Mouse (Mus musculus): Measurements from ENCODE around the gene Gm11549.

Gm11549 gene

DNA sequence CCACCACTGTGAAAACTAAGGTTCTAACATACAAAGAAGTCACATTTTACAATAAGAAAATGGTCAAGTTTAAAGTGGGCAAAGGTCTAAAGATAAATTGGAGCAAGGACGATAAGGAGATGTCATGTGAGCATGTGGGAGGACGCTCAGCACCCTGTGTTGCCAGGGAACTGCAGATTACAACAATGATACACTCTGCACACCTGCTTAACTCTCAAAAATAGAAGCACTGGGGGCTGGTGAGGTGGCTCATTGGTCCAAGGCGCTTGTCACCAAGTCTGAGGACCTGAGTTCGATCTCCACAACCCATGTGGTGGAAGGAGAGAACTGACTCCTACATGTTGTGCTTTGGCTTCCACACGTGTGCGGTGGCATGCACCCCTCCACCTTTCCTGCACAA is 10.1 kb downstream of the Gm11549 start:
- no peak for DNase-seq

DNA sequence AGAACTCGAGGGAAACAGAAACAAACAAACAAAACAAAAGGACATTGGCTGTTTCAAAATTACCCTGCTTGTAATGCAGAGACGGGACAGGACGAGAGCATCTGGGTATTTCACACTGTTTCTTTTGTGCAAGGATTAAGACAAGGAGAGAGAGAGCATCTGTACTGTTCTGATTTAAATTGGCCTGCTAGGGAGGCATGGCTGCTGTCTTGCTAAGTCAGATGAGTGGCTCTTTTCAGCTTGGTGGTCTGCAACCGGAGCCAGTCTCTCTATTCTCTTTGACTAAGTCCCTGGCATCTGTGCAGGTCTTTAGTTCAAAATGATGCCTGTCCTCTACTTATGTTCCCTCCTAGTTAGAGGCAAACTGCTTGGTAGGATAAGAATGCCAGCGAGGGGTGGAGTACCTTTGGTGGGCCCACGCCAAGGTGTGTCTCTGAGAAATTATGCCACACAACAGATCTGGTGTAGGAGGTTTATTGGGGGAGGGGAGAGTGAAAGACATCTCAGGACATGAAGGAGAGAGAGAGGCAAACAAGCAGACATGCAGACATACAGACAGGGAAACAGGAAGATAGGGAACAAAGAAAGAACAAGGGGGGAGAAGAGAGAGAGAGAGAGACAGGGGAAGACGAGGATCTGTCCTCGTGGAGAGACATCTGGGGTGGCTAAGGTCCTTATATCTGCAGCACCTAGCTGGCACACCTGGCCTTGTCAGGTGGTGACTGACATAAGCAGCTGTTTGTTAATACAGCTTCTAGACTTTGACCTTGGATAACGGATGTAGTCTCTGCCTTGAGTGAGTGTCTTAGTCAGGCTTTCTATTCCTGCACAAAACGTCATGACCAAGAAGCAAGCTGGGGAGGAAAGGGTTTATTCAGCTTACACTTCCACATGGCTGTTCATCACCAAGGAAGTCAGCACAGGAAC is 15.5 kb downstream of the Gm11549 start:
- no peak for DNase-seq

DNA sequence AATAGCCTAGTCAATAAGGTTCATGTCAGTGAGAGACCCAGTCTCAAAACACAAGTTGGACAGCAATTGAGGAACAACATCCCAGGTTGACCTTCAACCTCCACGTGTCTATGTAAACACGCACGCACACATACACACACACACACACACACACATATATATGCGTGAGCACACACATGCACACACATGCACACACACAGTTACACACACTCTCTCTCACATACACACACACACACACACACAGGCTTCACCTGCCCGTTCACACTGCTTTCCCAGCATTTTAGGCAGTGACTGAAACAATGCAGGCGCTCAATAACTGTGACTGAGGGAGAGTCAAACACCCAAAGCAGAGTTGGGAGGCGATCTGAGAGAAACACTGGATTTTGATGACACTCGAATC is 16.3 kb downstream of the Gm11549 start:
- DNase-seq: no peak

GRCm38 (mm10) chr3:36501546-36501945 is 20.1 kb downstream of the Gm11549 start:
- no peak for DNase-seq

DNA sequence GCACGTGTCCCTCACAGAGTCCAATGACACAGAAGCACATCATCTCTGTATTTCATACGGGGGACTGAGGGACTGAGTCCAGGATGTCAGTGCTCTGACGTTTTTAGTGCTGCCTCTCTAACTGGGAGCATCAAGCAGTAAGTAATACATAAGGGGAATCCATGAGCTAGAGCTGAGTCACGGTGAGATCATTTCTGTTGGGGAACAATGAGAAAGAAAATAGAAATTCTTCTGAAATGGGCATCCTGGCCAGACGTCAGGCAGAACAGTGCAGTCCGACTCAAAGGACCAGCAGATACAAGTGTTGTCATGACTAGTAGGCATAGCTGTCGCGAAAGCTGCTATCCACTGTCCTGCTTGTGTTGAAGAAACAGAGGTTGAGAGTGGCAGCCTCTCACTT is 20.6 kb downstream of the Gm11549 start:
- DNase-seq: no peak

GRCm38 (mm10) chr3:36499418-36499817 is 22.2 kb downstream of the Gm11549 start:
- no peak for DNase-seq

DNA sequence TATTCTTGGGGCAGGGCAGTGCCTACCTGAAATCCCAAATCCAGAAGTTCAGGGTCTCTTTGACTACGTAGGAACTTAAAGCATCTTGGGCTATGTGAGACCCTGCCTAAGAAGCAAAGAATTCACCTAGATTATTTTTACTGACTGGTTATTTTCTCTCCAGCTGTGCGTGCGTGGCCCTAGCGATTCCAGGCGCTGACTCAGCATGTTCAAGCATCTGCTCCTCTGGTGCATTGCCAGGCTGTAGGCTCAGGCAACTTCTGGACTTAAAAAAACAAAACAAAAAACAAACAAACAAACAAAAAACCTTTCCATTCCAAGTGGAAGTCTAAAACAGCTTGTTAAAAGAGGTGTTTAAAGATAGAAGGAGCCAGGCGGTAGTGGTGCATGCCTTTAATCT is 23.4 kb downstream of the Gm11549 start:
- DNase-seq: no peak

DNA sequence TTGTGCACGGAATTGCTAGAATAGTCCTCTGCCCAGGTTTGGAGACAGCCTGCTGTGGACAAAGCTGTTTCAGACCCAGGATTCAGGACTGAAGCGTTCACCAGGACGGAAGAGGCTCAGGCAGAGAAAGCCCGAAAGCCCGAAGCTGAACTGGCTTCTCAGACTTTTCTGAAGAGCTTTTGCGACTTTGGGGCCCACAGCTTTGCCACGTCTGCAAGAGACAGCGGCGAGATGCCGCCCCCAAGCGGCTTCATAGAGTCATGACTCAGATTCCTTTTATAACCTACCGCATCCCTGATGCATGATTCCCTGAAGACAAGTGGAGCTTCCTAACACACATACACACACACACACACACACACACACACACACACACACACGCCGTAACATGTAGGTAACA is 24.9 kb downstream of the Gm11549 start:
- DNase-seq: peak; percentile 72 to 73

DNA sequence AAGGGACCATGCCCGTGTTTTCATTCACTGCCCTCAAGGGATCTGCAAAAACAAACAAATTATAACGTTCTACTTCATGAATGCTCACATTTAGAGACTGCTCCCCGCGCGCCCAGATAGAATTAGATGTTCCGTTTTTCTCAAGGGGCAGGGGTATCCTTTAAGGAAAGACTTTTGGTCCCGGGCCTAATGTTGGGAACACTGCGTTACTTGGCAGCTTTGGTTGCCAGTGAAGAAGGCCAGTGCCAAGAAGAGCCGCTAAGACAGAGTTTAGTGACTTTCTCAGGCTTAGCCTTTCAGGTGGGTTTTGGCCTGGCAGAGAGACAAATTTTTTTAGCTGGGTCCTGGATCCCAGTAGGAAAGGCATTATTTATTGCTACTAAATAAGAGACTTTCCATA is 25.3 kb downstream of the Gm11549 start:
- no peak for DNase-seq

DNA sequence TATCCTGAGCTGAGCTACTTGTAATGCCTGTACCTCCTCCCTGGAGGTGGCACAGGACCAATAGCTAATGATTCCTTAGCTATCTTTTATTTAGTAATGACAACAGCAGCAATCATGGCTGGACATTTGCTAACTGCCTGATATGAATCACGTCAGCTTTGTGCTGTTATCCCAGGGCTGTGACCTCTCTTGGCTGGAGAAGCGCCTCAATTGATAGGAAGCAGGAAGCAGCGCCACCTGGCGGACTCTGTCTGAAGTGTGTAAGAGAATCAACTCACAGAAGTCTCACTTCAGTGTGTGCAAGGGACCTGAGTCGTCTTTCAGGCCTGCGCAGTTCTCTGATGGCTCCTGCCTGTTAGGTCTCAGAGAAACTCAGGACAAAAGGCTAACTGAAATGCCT is 26.2 kb downstream of the Gm11549 start:
- DNase-seq: peak; percentile 87 to 96

DNA sequence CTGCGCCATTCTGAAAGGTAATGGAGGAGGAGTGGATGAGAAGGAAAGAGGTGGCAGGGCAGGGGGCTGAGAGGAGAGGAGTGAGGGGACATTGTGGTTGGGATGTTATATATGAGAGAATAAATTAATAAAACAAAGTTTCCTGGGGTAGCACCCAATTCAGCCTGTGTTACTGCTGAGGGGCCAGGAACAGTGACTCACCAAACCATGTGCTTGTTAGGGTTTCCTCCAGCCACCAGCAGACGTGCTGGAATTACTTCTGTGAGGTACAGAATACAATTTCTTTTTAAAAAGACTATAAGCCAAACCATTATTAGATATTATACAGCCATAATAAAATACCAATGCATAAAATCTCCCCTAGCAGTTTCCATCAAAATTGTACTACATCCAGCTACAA is 27.0 kb downstream of the Gm11549 start:
- no peak for DNase-seq

DNA sequence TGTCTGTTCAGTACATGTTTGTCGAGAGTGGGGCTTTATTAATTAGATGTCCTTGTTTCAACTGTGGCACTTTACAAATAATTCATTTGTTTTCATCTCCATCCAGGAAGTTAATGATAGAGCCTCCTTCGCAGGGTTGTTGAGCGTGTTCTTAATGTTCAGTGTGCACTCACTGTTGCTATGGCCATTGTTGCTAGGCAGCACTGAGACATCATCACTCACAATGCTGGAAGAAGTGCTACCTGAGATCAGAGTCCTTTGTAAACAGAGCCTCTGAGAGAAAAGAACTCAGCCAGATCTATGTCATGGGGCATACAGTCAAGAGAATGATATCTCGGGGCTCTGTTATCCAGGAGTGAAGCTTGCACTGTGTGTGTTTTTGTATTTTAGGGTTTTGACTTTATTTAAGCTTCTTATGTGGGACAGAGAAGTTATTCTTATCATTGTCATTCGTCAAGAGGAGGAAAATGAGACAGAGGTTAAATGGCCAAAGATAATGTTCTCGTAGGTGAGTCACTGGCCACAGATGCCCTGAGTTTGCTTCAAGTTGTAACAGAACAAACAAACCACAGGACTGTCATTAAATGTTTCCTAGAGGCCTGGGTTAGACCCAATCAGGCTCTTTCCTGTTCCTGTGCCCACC is 27.9 kb downstream of the Gm11549 start:
- DNase-seq: no peak

DNA sequence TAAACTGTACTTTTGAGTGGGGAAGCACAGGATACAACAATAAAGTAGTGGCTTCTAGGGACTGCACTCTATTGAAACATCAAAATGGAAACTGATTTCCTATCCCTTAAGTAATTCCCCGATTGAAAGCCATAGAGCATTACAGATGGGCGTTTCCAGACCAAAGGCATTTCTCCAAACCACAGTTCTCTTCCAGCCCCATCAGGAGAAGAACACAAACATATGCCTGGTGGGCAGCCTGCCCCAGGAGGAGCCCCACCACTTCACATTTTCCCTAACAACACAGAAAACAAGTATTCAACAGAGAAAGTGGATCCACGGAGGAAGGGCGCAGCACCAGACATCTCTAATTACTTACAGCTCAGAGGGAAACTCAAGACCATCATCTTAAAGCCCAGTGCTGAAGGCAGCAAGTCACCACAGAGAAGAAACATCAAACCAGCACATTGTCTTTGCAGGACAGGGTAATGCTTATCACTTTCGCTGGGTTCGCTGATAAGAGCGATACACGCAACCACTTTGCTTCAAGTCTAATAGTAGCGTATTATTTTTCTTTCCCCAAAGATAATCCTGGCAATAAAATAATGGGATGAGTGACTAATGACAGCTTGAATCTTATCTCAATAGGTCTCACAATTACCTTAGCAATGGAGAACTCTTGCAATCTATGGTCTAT is 28.8 kb downstream of the Gm11549 start:
- no peak for DNase-seq

- no peak for DNase-seq
Observed at GRCm38 (mm10) chr3:36491535-36491934, 30.1 kb downstream of the Gm11549 start.

- DNase-seq: no peak
Observed at GRCm38 (mm10) chr3:36489590-36489910, 32.1 kb downstream of the Gm11549 start.

DNA sequence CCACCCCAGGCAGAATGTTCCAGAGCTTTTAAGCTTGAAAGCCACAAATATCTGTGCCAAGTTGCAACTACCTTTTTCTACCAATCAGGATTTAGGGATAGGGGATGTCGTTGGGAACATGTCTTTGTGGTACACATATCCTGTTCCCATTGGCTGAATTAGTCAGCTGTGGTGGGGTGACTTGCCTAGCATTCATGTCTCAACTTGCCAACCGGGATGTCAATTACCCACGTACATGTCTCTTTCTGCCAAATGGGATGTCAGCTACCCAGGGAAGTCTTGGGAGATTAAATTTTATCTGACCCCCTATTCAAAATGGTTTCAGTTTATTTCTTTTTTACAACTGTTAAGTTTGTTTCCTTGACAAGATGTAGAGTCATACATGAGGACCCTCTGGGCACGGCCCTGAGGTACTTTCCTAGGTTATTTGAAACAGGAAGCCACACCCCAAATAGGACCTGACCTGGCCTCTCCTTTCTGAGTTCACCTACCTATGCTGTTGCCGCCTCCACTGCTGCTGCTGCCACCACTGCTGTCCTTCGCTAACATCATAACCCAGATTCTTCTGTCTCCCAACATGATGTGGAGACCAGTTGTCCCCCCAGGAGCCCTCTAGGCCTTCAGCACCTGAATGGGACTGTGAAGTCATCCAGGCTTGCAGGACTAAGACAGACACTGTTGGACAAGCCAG is 32.6 kb downstream of the Gm11549 start:
- no peak for DNase-seq

- DNase-seq: no peak
Observed at GRCm38 (mm10) chr3:36488367-36488766, 33.2 kb downstream of the Gm11549 start.

DNA sequence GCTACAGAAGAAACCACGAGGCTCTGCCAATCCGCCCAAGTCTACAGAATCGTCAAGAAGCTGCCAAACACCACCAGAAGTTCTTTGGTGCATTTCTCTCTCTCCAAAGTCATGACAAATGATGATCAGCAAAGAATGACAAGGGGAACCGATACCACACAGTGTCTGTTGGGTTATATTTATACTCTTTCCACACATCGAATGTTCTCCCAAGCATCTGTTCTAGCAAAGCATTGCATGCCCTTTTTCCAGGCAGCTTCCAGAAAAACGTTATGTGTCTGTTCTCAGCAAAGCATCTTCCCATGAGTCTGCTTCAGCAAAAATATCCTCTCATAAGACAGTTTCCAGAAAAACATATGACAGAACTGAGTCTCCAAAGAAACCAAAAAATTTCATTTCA is 34.7 kb downstream of the Gm11549 start:
- no peak for DNase-seq

- no peak for DNase-seq
Observed at GRCm38 (mm10) chr3:36486176-36486575, 35.4 kb downstream of the Gm11549 start.

DNA sequence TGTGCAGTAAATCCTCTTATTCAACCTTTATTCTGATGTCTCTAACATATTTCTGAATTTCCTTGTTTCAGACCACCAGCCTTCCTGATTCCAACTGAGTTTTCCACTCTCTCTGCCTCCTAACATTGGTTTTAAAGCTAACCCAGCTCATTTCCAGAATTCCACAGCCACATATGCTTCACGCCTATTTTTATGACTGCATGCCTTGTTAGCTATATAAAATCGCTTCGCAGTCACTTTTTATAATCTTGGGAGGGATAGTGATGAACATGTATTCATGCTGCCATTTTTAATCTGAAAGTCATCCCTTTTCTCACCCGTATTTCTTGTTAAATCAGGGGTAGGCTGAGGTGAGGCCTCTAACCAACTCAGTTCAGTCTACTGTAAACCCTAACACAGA is 37.3 kb downstream of the Gm11549 start:
- no peak for DNase-seq

DNA sequence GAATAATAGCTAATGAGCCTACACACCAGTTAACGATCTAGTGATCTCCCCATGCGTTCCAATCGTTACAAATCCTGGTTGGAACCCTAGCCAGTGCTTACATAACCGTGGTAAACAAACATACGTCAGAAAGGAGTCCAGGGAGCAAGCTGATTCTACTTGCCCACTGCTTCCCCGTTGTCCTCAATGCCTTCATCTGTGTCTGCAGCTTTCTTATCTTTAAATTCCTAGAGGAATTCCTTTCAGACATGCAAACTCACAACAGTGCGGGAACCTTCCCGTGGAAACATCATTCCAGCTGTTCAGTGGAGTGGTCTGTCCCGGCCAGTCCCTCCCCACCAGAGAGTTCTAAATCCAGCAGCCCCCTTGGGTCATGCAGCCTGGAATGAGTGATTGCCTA is 38.7 kb downstream of the Gm11549 start:
- no peak for DNase-seq

DNA sequence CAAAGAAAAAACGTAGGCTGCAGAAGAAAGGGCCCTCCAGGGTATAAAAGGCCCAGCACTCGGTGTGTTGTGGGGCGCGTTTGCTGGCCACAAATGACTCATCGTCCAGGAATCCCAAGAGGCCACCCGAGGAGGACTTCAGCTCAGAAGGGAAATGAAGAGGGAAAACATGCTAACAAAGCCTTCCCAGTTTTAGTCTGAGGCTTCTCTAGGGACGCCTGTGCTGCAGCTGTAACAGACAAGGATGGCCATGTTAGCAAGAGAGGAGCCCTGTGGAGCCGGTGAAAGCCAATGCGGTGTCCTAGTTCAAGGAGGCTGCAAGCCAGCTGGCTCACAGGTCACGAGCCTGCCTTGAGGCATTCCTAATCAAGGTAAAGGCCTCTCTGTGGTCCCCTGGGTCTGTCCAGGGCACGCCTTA is 39.8 kb downstream of the Gm11549 start:
- DNase-seq: peak; percentile 49 to 56

- DNase-seq: no peak
Observed at GRCm38 (mm10) chr3:36480486-36480885, 41.1 kb downstream of the Gm11549 start.

Data from kidney, postnatal 25 days (tissue).